ENCODE assay signal across 34 mouse cellular contexts in the genomic region with DNA sequence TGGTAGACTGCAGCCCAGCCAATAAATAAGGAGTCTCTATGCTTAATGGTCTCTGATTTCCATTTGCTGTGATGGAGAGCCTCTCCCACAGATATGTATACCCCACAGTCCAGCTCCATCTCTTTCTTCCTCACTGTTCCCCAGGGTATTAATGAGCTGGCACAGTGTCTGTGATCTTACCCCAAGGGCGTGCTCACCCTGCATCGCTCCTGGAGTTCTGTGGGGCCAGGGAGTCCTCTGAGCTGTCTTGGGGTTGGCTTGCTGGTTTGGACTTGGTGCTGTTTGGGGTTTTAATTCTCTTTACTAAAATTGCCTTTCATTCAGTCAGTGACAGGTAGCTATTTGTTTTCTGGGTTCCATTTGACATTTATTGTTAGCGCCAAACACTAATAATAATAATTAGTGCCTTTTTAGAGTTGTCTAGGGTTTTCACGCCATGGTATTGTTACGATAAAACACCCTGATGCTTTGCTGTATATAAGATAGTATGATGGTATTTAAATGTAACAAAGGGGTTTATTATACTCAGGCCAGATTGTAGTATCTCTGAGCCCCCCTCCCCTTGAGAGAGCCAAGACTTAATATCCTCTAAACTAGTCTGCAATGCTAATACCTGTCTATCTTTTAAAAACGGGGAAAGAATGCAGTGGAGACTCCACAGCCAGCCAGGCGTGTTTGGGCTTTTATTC. TPM values are rescaled to one million over a fixed set of nuclear protein-coding genes. Genes with fewer than 3 reads are reported as not detected.
DNase-seq lines count a peak whose midpoint lies in the region; ATAC-seq and TF ChIP-seq lines count a peak whose summit lies in the region.
"Had no signal": no experiment of that assay in that cellular context is flagged by ENCODE, and none has a peak within 500 bp of the region (broad histone marks: within the 10 kb centered on the region; RNA-seq: fewer than 3 reads in every experiment).

No protein-coding gene starts in this region.

- H3K4me2 ChIP-seq in forebrain, embryonic 13.5 days = no peak overlapping the region
- H3K4me2 ChIP-seq in forebrain, embryonic 12.5 days = no peak overlapping the region
- H3K4me2 ChIP-seq in hindbrain, embryonic 13.5 days = no peak overlapping the region
- no peak overlapping the region for H3K4me2 ChIP-seq in neural tube, embryonic 11.5 days (ENCODE audit: low read depth)
- H3K4me2 ChIP-seq in forebrain, postnatal 0 days (ENCODE audit: low read depth) = no peak overlapping the region
- H3K4me2 ChIP-seq: embryonic facial prominence, embryonic 12.5 days; embryonic facial prominence, embryonic 15.5 days; heart, embryonic 13.5 days; hindbrain, embryonic 12.5 days; intestine, embryonic 15.5 days had no signal

- H3K36me3 ChIP-seq in forebrain, embryonic 13.5 days (ENCODE audit: poor library complexity, severe bottlenecking) = no peaks in the 10 kb centered on the region
- H3K36me3 ChIP-seq in forebrain, embryonic 12.5 days (replicated peaks) = no peaks in the 10 kb centered on the region
- H3K36me3 ChIP-seq in hindbrain, embryonic 13.5 days = no peaks in the 10 kb centered on the region
- H3K36me3 ChIP-seq in hindbrain, embryonic 10.5 days = no peaks in the 10 kb centered on the region
- H3K36me3 ChIP-seq in neural tube, embryonic 11.5 days (ENCODE audit: control insufficient read depth, insufficient read depth, low read length) = no peaks in the 10 kb centered on the region
- H3K36me3 ChIP-seq in forebrain, postnatal 0 days (ENCODE audit: insufficient read depth) = no peaks in the 10 kb centered on the region
- H3K36me3 ChIP-seq: embryonic facial prominence, embryonic 12.5 days; embryonic facial prominence, embryonic 15.5 days; G1E; heart, embryonic 10.5 days; heart, embryonic 13.5 days; hindbrain, embryonic 12.5 days; intestine, embryonic 15.5 days had no signal

- no peak for TF ChIP-seq CTCF in forebrain, postnatal 0 days (IDR thresholded peaks at IDR 0.05; ENCODE audit: low read depth)

- H3K27ac ChIP-seq in forebrain, embryonic 13.5 days = no peak overlapping the region
- H3K27ac ChIP-seq in forebrain, embryonic 12.5 days = no peak overlapping the region
- H3K27ac ChIP-seq in hindbrain, embryonic 13.5 days = 0 out of 2 replicates have a peak overlapping the region, but pooled peaks have one; percentile 13
- no peak overlapping the region for H3K27ac ChIP-seq in hindbrain, embryonic 10.5 days
- H3K27ac ChIP-seq in neural tube, embryonic 11.5 days (ENCODE audit: low read depth, low read length) = no peak overlapping the region
- H3K27ac ChIP-seq in forebrain, postnatal 0 days (ENCODE audit: low read depth, low read length) = no peak overlapping the region
- H3K27ac ChIP-seq: embryonic facial prominence, embryonic 12.5 days; embryonic facial prominence, embryonic 15.5 days; heart, adult 2 months; heart, embryonic 10.5 days; heart, embryonic 13.5 days; hindbrain, embryonic 12.5 days; intestine, embryonic 15.5 days had no signal

- no peak overlapping the region for H3K9ac ChIP-seq in forebrain, embryonic 13.5 days
- no peak overlapping the region for H3K9ac ChIP-seq in forebrain, embryonic 12.5 days
- no peak overlapping the region for H3K9ac ChIP-seq in hindbrain, embryonic 13.5 days
- H3K9ac ChIP-seq in neural tube, embryonic 11.5 days (ENCODE audit: low read length) = no peak overlapping the region
- no peak overlapping the region for H3K9ac ChIP-seq in forebrain, postnatal 0 days
- H3K9ac ChIP-seq: embryonic facial prominence, embryonic 12.5 days; embryonic facial prominence, embryonic 15.5 days; heart, embryonic 13.5 days; hindbrain, embryonic 12.5 days; intestine, embryonic 15.5 days had no signal

- peaks cover 6% of the 10 kb centered on the region; the same call in 1 of the 2 replicates for H3K27me3 ChIP-seq in forebrain, embryonic 13.5 days
- H3K27me3 ChIP-seq in forebrain, embryonic 12.5 days = no peaks in the 10 kb centered on the region
- H3K27me3 ChIP-seq in hindbrain, embryonic 13.5 days = no peaks in the 10 kb centered on the region
- no peaks in the 10 kb centered on the region; the same call in 1 of the 2 replicates for H3K27me3 ChIP-seq in hindbrain, embryonic 10.5 days (ENCODE audit: insufficient read depth, poor library complexity, severe bottlenecking)
- no peaks in the 10 kb centered on the region for H3K27me3 ChIP-seq in neural tube, embryonic 11.5 days (ENCODE audit: control insufficient read depth, insufficient read depth, low read length)
- H3K27me3 ChIP-seq in forebrain, postnatal 0 days (ENCODE audit: insufficient read depth, low read length) = no peaks in the 10 kb centered on the region
- H3K27me3 ChIP-seq: CH12.LX; embryonic facial prominence, embryonic 12.5 days; embryonic facial prominence, embryonic 15.5 days; hindbrain, embryonic 12.5 days; intestine, embryonic 15.5 days had no signal

- ATAC-seq in forebrain, embryonic 13.5 days = peak; percentile 58; the same call in 1 of the 2 replicates
- no peak for ATAC-seq in forebrain, embryonic 12.5 days (ENCODE audit: low FRiP score)
- ATAC-seq in hindbrain, embryonic 13.5 days (ENCODE audit: low FRiP score) = no peak
- ATAC-seq in neural tube, embryonic 11.5 days (ENCODE audit: insufficient read depth, low FRiP score, low TSS enrichment) = no peak
- ATAC-seq in forebrain, postnatal 0 days = peak; percentile 68; the same call in 1 of the 2 replicates
- ATAC-seq: hindbrain, embryonic 16.5 days; intestine, embryonic 15.5 days; Patski had no signal

- H3K9me3 ChIP-seq in forebrain, embryonic 13.5 days (replicated peaks) = no peaks in the 10 kb centered on the region
- no peaks in the 10 kb centered on the region for H3K9me3 ChIP-seq in forebrain, embryonic 12.5 days
- H3K9me3 ChIP-seq in hindbrain, embryonic 13.5 days = no peaks in the 10 kb centered on the region
- H3K9me3 ChIP-seq in hindbrain, embryonic 10.5 days = no peaks in the 10 kb centered on the region
- H3K9me3 ChIP-seq in neural tube, embryonic 11.5 days (ENCODE audit: control insufficient read depth, low read length) = no peaks in the 10 kb centered on the region
- H3K9me3 ChIP-seq in forebrain, postnatal 0 days (ENCODE audit: low read length) = no peaks in the 10 kb centered on the region
- H3K9me3 ChIP-seq: embryonic facial prominence, embryonic 12.5 days; embryonic facial prominence, embryonic 15.5 days; heart, embryonic 10.5 days; heart, embryonic 13.5 days; hindbrain, embryonic 12.5 days; intestine, embryonic 15.5 days had no signal

- H3K4me1 ChIP-seq in forebrain, embryonic 13.5 days = no peaks in the 10 kb centered on the region
- H3K4me1 ChIP-seq in forebrain, embryonic 12.5 days = no peaks in the 10 kb centered on the region
- peaks cover 4% of the 10 kb centered on the region for H3K4me1 ChIP-seq in hindbrain, embryonic 13.5 days (replicated peaks)
- H3K4me1 ChIP-seq in hindbrain, embryonic 10.5 days (replicated peaks) = no peaks in the 10 kb centered on the region
- no peaks in the 10 kb centered on the region for H3K4me1 ChIP-seq in neural tube, embryonic 11.5 days (ENCODE audit: control insufficient read depth, insufficient read depth, low read length)
- H3K4me1 ChIP-seq in forebrain, postnatal 0 days (ENCODE audit: insufficient read depth) = no peaks in the 10 kb centered on the region
- H3K4me1 ChIP-seq: embryonic facial prominence, embryonic 12.5 days; embryonic facial prominence, embryonic 15.5 days; heart, embryonic 10.5 days; heart, embryonic 13.5 days; hindbrain, embryonic 12.5 days; intestine, embryonic 15.5 days had no signal

- H3K4me3 ChIP-seq in forebrain, embryonic 13.5 days = no peak overlapping the region
- H3K4me3 ChIP-seq in forebrain, embryonic 12.5 days (replicated peaks) = no peak overlapping the region
- H3K4me3 ChIP-seq in hindbrain, embryonic 13.5 days = no peak overlapping the region
- H3K4me3 ChIP-seq in hindbrain, embryonic 10.5 days = no peak overlapping the region
- no peak overlapping the region for H3K4me3 ChIP-seq in neural tube, embryonic 11.5 days (ENCODE audit: low read depth, low read length)
- H3K4me3 ChIP-seq in forebrain, postnatal 0 days (ENCODE audit: low read depth, low read length) = no peak overlapping the region
- H3K4me3 ChIP-seq: embryonic facial prominence, embryonic 12.5 days; embryonic facial prominence, embryonic 15.5 days; heart, adult 2 months; heart, embryonic 10.5 days; heart, embryonic 13.5 days; hindbrain, embryonic 12.5 days; intestine, embryonic 15.5 days had no signal

- no peak for DNase-seq in hindbrain, embryonic 10.5 days (ENCODE audit: low spot score)
- DNase-seq in neural tube, embryonic 11.5 days (ENCODE audit: low spot score) = peak; percentile 9
- no peak for DNase-seq in neural tube, embryonic 10.5 days (ENCODE audit: extremely low spot score, low spot score)
- DNase-seq in forebrain, postnatal 0 days = peak; percentile 10
- DNase-seq in lung, postnatal 36 days = no peak
- DNase-seq: adrenal gland, postnatal 10 days; adrenal gland, postnatal 36 days; cerebellum, adult 11 months; cerebellum, adult 2 months; cerebellum, adult 9-11 months; cerebellum, postnatal 25 days; gastrocnemius, postnatal 10 days; gastrocnemius, postnatal 36 days; heart, adult 2 months; heart, postnatal 14 days; heart, postnatal 4 days had no signal

- 69% methylated on average over 7 of the region's 7 CpGs for WGBS in forebrain, embryonic 13.5 days
- WGBS in forebrain, embryonic 12.5 days = 70% methylated on average over 7 of the region's 7 CpGs
- 71% methylated on average over 7 of the region's 7 CpGs for WGBS in hindbrain, embryonic 13.5 days
- 88% methylated on average over 7 of the region's 7 CpGs for WGBS in hindbrain, embryonic 10.5 days
- WGBS in neural tube, embryonic 11.5 days = 78% methylated on average over 7 of the region's 7 CpGs
- 57% methylated on average over 7 of the region's 7 CpGs for WGBS in forebrain, postnatal 0 days

RNA-seq across cellular contexts. Expression of gene Gm11011, which starts 9.9 kb away (rescaled TPM):
- polyA plus RNA-seq in forebrain, embryonic 13.5 days (2015; fragmentation: Nextera tagmentation; extraction: Ambion mirVana) = not detected in 2 replicates
- polyA plus RNA-seq in forebrain, embryonic 12.5 days (2016; fragmentation: Nextera tagmentation; extraction: Ambion mirVana) = not detected in 2 replicates
- polyA plus RNA-seq in hindbrain, embryonic 13.5 days (2015; fragmentation: Nextera tagmentation; extraction: Ambion mirVana) = not detected in 2 replicates
- polyA plus RNA-seq in hindbrain, embryonic 10.5 days (2016; fragmentation: Nextera tagmentation; extraction: Ambion mirVana) = not detected in 2 replicates
- polyA plus RNA-seq in neural tube, embryonic 11.5 days (2014; fragmentation: Nextera tagmentation; extraction: Ambion mirVana) = not detected in 2 replicates
- not detected in 2 replicates for total RNA-seq in forebrain, postnatal 0 days (2014; rRNA removed)
- not detected in 2 replicates for polyA plus RNA-seq in forebrain, postnatal 0 days (2015; fragmentation: Nextera tagmentation; extraction: Ambion mirVana)
- total RNA-seq: adrenal gland, adult 18-20 months; adrenal gland, postnatal 10 days; adrenal gland, postnatal 36 days; CH12.LX; common myeloid progenitor, adult 5-6 weeks; G1E; gastrocnemius, adult 18-20 months; gastrocnemius, postnatal 10 days; gastrocnemius, postnatal 36 days; granulocyte monocyte progenitor cell, adult 5-6 weeks; heart, adult 2 months; heart, postnatal 14 days; heart, postnatal 4 days had no signal
- polyA plus RNA-seq: cerebellum, adult 2 months; embryonic facial prominence, embryonic 12.5 days; embryonic facial prominence, embryonic 15.5 days; G1E; heart, adult 2 months; heart, embryonic 10.5 days; heart, embryonic 13.5 days; heart, embryonic 16.5 days; hindbrain, embryonic 12.5 days; hindbrain, embryonic 16.5 days; intestine, embryonic 15.5 days; Patski had no signal

RNA-seq across cellular contexts. Expression of gene Tshz2, which starts 55.2 kb away (rescaled TPM):
- 8.7 and 9.8 TPM in 2 replicates for polyA plus RNA-seq in forebrain, embryonic 13.5 days (2015; fragmentation: Nextera tagmentation; extraction: Ambion mirVana)
- 8.4 TPM in 2 replicates for polyA plus RNA-seq in forebrain, embryonic 12.5 days (2016; fragmentation: Nextera tagmentation; extraction: Ambion mirVana)
- 43.0 and 43.6 TPM in 2 replicates for polyA plus RNA-seq in hindbrain, embryonic 13.5 days (2015; fragmentation: Nextera tagmentation; extraction: Ambion mirVana)
- polyA plus RNA-seq in hindbrain, embryonic 10.5 days (2016; fragmentation: Nextera tagmentation; extraction: Ambion mirVana) = 3.0 and 5.1 TPM in 2 replicates
- 9.1 and 9.8 TPM in 2 replicates for polyA plus RNA-seq in neural tube, embryonic 11.5 days (2014; fragmentation: Nextera tagmentation; extraction: Ambion mirVana)
- total RNA-seq in forebrain, postnatal 0 days (2014; rRNA removed) = 26.1 and 29.2 TPM in 2 replicates
- 8.8 and 19.7 TPM in 2 replicates for polyA plus RNA-seq in forebrain, postnatal 0 days (2015; fragmentation: Nextera tagmentation; extraction: Ambion mirVana)
- total RNA-seq: CH12.LX; common myeloid progenitor, adult 5-6 weeks; granulocyte monocyte progenitor cell, adult 5-6 weeks had no signal
- polyA plus RNA-seq: G1E had no signal

Comparison
In these comparisons a context has a peak if more than half of its experiments do, and no peak if none do; other contexts are left out.
1. ATAC-seq: peak in forebrain, embryonic 13.5 days (single experiment) and forebrain, postnatal 0 days (single experiment); none in forebrain, embryonic 12.5 days (single experiment), hindbrain, embryonic 13.5 days (single experiment) and neural tube, embryonic 11.5 days (single experiment).
2. DNase-seq: peak in neural tube, embryonic 11.5 days (single experiment) and forebrain, postnatal 0 days (single experiment); none in hindbrain, embryonic 10.5 days (single experiment), neural tube, embryonic 10.5 days (single experiment) and lung, postnatal 36 days (single experiment).